Mouse (Mus musculus): ENCODE data around the gene Gfod1. TPM values are rescaled to one million over a fixed set of nuclear protein-coding genes. Genes with fewer than 3 reads are reported as not detected.
A peak's percentile ranks its signal among the peaks of the same experiment; 100 is the strongest.

Gene Gfod1
- total and polyA plus RNA-seq, 2 experiments from 2014 or later: 2.4 to 22.4 TPM

GRCm38 (mm10) chr13:43201033-43201432 lies 102.9 kb downstream of the Gfod1 start:
- Histone ChIP-seq H3K4me1 (ENCODE audit: insufficient read depth, low read length) (no peaks in the 10 kb centered on the region), H3K9ac (replicated peaks; ENCODE audit: low read length, poor library complexity, severe bottlenecking) (no peak overlapping the region), H3K27ac (ENCODE audit: low read depth, low read length) (no peak overlapping the region), H3K4me2 (ENCODE audit: low read depth, low read length, poor library complexity, severe bottlenecking) (no peak overlapping the region), H3K36me3 (ENCODE audit: insufficient read depth, low read length) (peaks cover 5% of the 10 kb centered on the region), H3K27me3 (ENCODE audit: insufficient read depth, low read length) (no peaks in the 10 kb centered on the region), H3K4me3 (ENCODE audit: low read depth, low read length) (no peak overlapping the region), H3K9me3 (ENCODE audit: low read length) (no peaks in the 10 kb centered on the region)
- WGBS: 43% methylated on average over 22 of the region's 22 CpGs
- peak; percentile 36 for DNase-seq (ENCODE audit: low spot score)
- peak; percentile 73 for TF ChIP-seq CTCF (IDR thresholded peaks at IDR 0.05)
- no peak for ATAC-seq (ENCODE audit: low FRiP score)

- no peaks in the 10 kb centered on the region for H3K27me3 ChIP-seq (ENCODE audit: insufficient read depth, low read length)
- no peak overlapping the region for H3K4me3 ChIP-seq (ENCODE audit: low read depth, low read length)
- no peak overlapping the region for H3K4me2 ChIP-seq (ENCODE audit: low read depth, low read length, poor library complexity, severe bottlenecking)
- H3K9me3 ChIP-seq (ENCODE audit: low read length): no peaks in the 10 kb centered on the region
- peaks cover 5% of the 10 kb centered on the region for H3K36me3 ChIP-seq (ENCODE audit: insufficient read depth, low read length)
- H3K27ac ChIP-seq (ENCODE audit: low read depth, low read length): no peak overlapping the region
- 79% methylated on average over 22 of the region's 22 CpGs for WGBS
- DNase-seq (ENCODE audit: low spot score) (no peak), ATAC-seq (ENCODE audit: low FRiP score) (no peak)
- H3K9ac ChIP-seq (replicated peaks; ENCODE audit: low read length, poor library complexity, severe bottlenecking): no peak overlapping the region
- H3K4me1 ChIP-seq (ENCODE audit: insufficient read depth, low read length): no peaks in the 10 kb centered on the region
- peak; percentile 34 for TF ChIP-seq CTCF (IDR thresholded peaks at IDR 0.05)
Measured at GRCm38 (mm10) chr13:43200473-43200872, 103.5 kb downstream of the Gfod1 start.

- Histone ChIP-seq H3K27ac (ENCODE audit: low read depth, low read length) (no peak overlapping the region), H3K4me1 (ENCODE audit: insufficient read depth, low read length) (no peaks in the 10 kb centered on the region), H3K27me3 (ENCODE audit: insufficient read depth, low read length) (no peaks in the 10 kb centered on the region), H3K9ac (replicated peaks; ENCODE audit: low read length, poor library complexity, severe bottlenecking) (no peak overlapping the region), H3K36me3 (ENCODE audit: insufficient read depth, low read length) (peaks cover 5% of the 10 kb centered on the region), H3K4me3 (ENCODE audit: low read depth, low read length) (no peak overlapping the region), H3K4me2 (ENCODE audit: low read depth, low read length, poor library complexity, severe bottlenecking) (no peak overlapping the region), H3K9me3 (ENCODE audit: low read length) (no peaks in the 10 kb centered on the region)
- no peak for DNase-seq (ENCODE audit: low spot score)
- 73% methylated on average over 5 of the region's 5 CpGs for WGBS
- peak; percentile 67 for TF ChIP-seq CTCF (IDR thresholded peaks at IDR 0.05)
- no peak for ATAC-seq (ENCODE audit: low FRiP score)
Measured at GRCm38 (mm10) chr13:43199749-43200148, 104.2 kb downstream of the Gfod1 start.

- ATAC-seq (ENCODE audit: low FRiP score): no peak
- WGBS: 85% methylated on average over 7 of the region's 7 CpGs
- H3K27me3 ChIP-seq (ENCODE audit: insufficient read depth, low read length): no peaks in the 10 kb centered on the region
- H3K9ac ChIP-seq (replicated peaks; ENCODE audit: low read length, poor library complexity, severe bottlenecking): no peak overlapping the region
- no peak overlapping the region for H3K4me3 ChIP-seq (ENCODE audit: low read depth, low read length)
- no peak for DNase-seq (ENCODE audit: low spot score)
- no peak overlapping the region for H3K4me2 ChIP-seq (ENCODE audit: low read depth, low read length, poor library complexity, severe bottlenecking)
- no peaks in the 10 kb centered on the region for H3K9me3 ChIP-seq (ENCODE audit: low read length)
- TF ChIP-seq CTCF (IDR thresholded peaks at IDR 0.05): no peak
- no peak overlapping the region for H3K27ac ChIP-seq (ENCODE audit: low read depth, low read length)
- peaks cover 5% of the 10 kb centered on the region for H3K36me3 ChIP-seq (ENCODE audit: insufficient read depth, low read length)
- no peaks in the 10 kb centered on the region for H3K4me1 ChIP-seq (ENCODE audit: insufficient read depth, low read length)
Measured at GRCm38 (mm10) chr13:43199282-43199681, 104.7 kb downstream of the Gfod1 start.

- no peak overlapping the region for H3K9ac ChIP-seq (replicated peaks; ENCODE audit: low read length, poor library complexity, severe bottlenecking)
- WGBS: 60% methylated on average over 6 of the region's 6 CpGs
- no peak for ATAC-seq (ENCODE audit: low FRiP score)
- H3K4me2 ChIP-seq (ENCODE audit: low read depth, low read length, poor library complexity, severe bottlenecking): no peak overlapping the region
- H3K4me1 ChIP-seq (ENCODE audit: insufficient read depth, low read length): no peaks in the 10 kb centered on the region
- no peak overlapping the region for H3K4me3 ChIP-seq (ENCODE audit: low read depth, low read length)
- TF ChIP-seq CTCF (IDR thresholded peaks at IDR 0.05): peak; percentile 48
- H3K27me3 ChIP-seq (ENCODE audit: insufficient read depth, low read length): no peaks in the 10 kb centered on the region
- no peak overlapping the region for H3K27ac ChIP-seq (ENCODE audit: low read depth, low read length)
- DNase-seq (ENCODE audit: low spot score): no peak
- no peaks in the 10 kb centered on the region for H3K9me3 ChIP-seq (ENCODE audit: low read length)
- H3K36me3 ChIP-seq (ENCODE audit: insufficient read depth, low read length): peaks cover 5% of the 10 kb centered on the region
Measured at GRCm38 (mm10) chr13:43197187-43197586, 106.8 kb downstream of the Gfod1 start.

GRCm38 (mm10) chr13:43196000-43196399 lies 108.0 kb downstream of the Gfod1 start:
- Histone ChIP-seq H3K27ac (ENCODE audit: low read depth, low read length) (no peak overlapping the region), H3K4me2 (ENCODE audit: low read depth, low read length, poor library complexity, severe bottlenecking) (no peak overlapping the region), H3K9me3 (ENCODE audit: low read length) (no peaks in the 10 kb centered on the region), H3K4me3 (ENCODE audit: low read depth, low read length) (no peak overlapping the region), H3K4me1 (ENCODE audit: insufficient read depth, low read length) (no peaks in the 10 kb centered on the region), H3K36me3 (ENCODE audit: insufficient read depth, low read length) (peaks cover 5% of the 10 kb centered on the region), H3K9ac (replicated peaks; ENCODE audit: low read length, poor library complexity, severe bottlenecking) (no peak overlapping the region), H3K27me3 (ENCODE audit: insufficient read depth, low read length) (no peaks in the 10 kb centered on the region)
- 67% methylated on average over 7 of the region's 7 CpGs for WGBS
- no peak for DNase-seq (ENCODE audit: low spot score)
- no peak for ATAC-seq (ENCODE audit: low FRiP score)
- peak; percentile 50 for TF ChIP-seq CTCF (IDR thresholded peaks at IDR 0.05)
